7 mouse cellular contexts compared by ENCODE assay signal in genomic region chr4:147467207-147467606, GRCm38 (mm10). TPM values are rescaled to one million over a fixed set of nuclear protein-coding genes. Genes with fewer than 3 reads are reported as not detected.
A peak's percentile ranks its signal among the peaks of the same experiment; 100 is the strongest.
DNase-seq lines count a peak whose midpoint lies in the region; ATAC-seq and TF ChIP-seq lines count a peak whose summit lies in the region.
"Not testable (repeated sequence)": the region's sequence is repeated elsewhere in the genome, so short reads cannot be mapped to it uniquely, and the experiment has no call there.
"Had no signal": no experiment of that assay in that cellular context is flagged by ENCODE, and none has a peak within 500 bp of the region (broad histone marks: within the 10 kb centered on the region; RNA-seq: fewer than 3 reads in every experiment).

No protein-coding gene starts in this region.

- not testable (repeated sequence) for H3K27ac ChIP-seq in hindbrain, embryonic 11.5 days (ENCODE audit: low read depth, low read length); hindbrain, embryonic 13.5 days; limb, embryonic 11.5 days (replicated peaks; ENCODE audit: low read depth, low read length)

- 0 out of 2 replicates have a peak overlapping the region, but pooled peaks have one; percentile 13 for H3K4me3 ChIP-seq in E14TG2a.4 (replicated peaks; ENCODE audit: low read length)
- H3K4me3 ChIP-seq in hindbrain, embryonic 11.5 days (ENCODE audit: low read depth, low read length); hindbrain, embryonic 13.5 days; limb, embryonic 11.5 days (ENCODE audit: low read depth, low read length): not testable (repeated sequence)

- peaks cover 94% of the 10 kb centered on the region for H3K9me3 ChIP-seq in E14TG2a.4 (ENCODE audit: low read length)
- H3K9me3 ChIP-seq in hindbrain, embryonic 11.5 days (ENCODE audit: control insufficient read depth, low read length) = peaks cover 17% of the 10 kb centered on the region
- peaks cover 70% of the 10 kb centered on the region for H3K9me3 ChIP-seq in hindbrain, embryonic 13.5 days
- peaks cover 18% of the 10 kb centered on the region for H3K9me3 ChIP-seq in limb, embryonic 11.5 days (ENCODE audit: control insufficient read depth, low read length)

- DNase-seq in heart, adult 11 months = peak; percentile 77
- DNase-seq in hindbrain, embryonic 11.5 days (ENCODE audit: low spot score); limb, embryonic 11.5 days (ENCODE audit: low spot score): not testable (repeated sequence)

- H3K36me3 ChIP-seq in E14TG2a.4 (ENCODE audit: insufficient read depth, low read length); hindbrain, embryonic 11.5 days (ENCODE audit: control insufficient read depth, insufficient read depth, low read length); limb, embryonic 11.5 days (ENCODE audit: control insufficient read depth, insufficient read depth, low read length): not testable (repeated sequence)
- peaks cover 15% of the 10 kb centered on the region for H3K36me3 ChIP-seq in hindbrain, embryonic 13.5 days

- 92% methylated on average over 7 of the region's 7 CpGs for WGBS in hindbrain, embryonic 11.5 days
- 93% methylated on average over 7 of the region's 7 CpGs for WGBS in hindbrain, embryonic 13.5 days
- 93% methylated on average over 7 of the region's 7 CpGs for WGBS in limb, embryonic 11.5 days

- H3K4me1 ChIP-seq in E14TG2a.4 (replicated peaks; ENCODE audit: low read depth, low read length); hindbrain, embryonic 11.5 days (replicated peaks; ENCODE audit: control insufficient read depth, insufficient read depth, low read length); hindbrain, embryonic 13.5 days (replicated peaks); limb, embryonic 11.5 days (ENCODE audit: control insufficient read depth, insufficient read depth, low read length): not testable (repeated sequence)

- ATAC-seq in hindbrain, embryonic 11.5 days (ENCODE audit: low FRiP score) = peak; percentile 47
- ATAC-seq in hindbrain, embryonic 13.5 days (ENCODE audit: low FRiP score) = peak; percentile 46; the same call in 1 of the 2 replicates
- peak; percentile 65; the same call in 1 of the 2 replicates for ATAC-seq in limb, embryonic 11.5 days (ENCODE audit: insufficient number of reproducible peaks, low FRiP score, low TSS enrichment, low read depth)
- 0 out of 2 replicates have a peak, but pooled peaks have one; percentile 3 for ATAC-seq in neutrophil, adult 5-6 weeks (ENCODE audit: extremely low read depth, insufficient number of reproducible peaks, low FRiP score, poor library complexity, severe bottlenecking)

- H3K27me3 ChIP-seq in E14TG2a.4 (ENCODE audit: insufficient read depth, low read length); hindbrain, embryonic 11.5 days (ENCODE audit: control insufficient read depth, insufficient read depth, low read length); hindbrain, embryonic 13.5 days; limb, embryonic 11.5 days (ENCODE audit: control insufficient read depth, insufficient read depth, low read length): not testable (repeated sequence)

- not testable (repeated sequence) for H3K9ac ChIP-seq in hindbrain, embryonic 11.5 days (ENCODE audit: low read depth, low read length); hindbrain, embryonic 13.5 days; limb, embryonic 11.5 days (ENCODE audit: low read length)

- H3K4me2 ChIP-seq in hindbrain, embryonic 11.5 days (replicated peaks; ENCODE audit: low read depth, low read length); hindbrain, embryonic 13.5 days; limb, embryonic 11.5 days (ENCODE audit: low read depth, severe bottlenecking): not testable (repeated sequence)

- not testable (repeated sequence) for TF ChIP-seq CTCF in E14TG2a.4 (conservative IDR thresholded peaks at IDR 0.05; ENCODE audit: low read length)

RNA-seq across cellular contexts. Expression of gene Zfp982, which starts 25.0 kb away (rescaled TPM):
- polyA plus RNA-seq in hindbrain, embryonic 11.5 days (2014; fragmentation: Nextera tagmentation; extraction: Ambion mirVana) = 6.5 and 8.1 TPM in 2 replicates
- polyA plus RNA-seq in hindbrain, embryonic 13.5 days (2015; fragmentation: Nextera tagmentation; extraction: Ambion mirVana) = 3.4 and 4.8 TPM in 2 replicates
- 8.2 and 13.3 TPM in 2 replicates for polyA plus RNA-seq in limb, embryonic 11.5 days (2014; fragmentation: Nextera tagmentation; extraction: Ambion mirVana)
- total RNA-seq in neutrophil, adult 5-6 weeks (2017) = not detected in 2 replicates
- polyA plus RNA-seq: adrenal gland, adult 2 months had no signal

Comparison
In these comparisons a context has a peak if more than half of its experiments do, and no peak if none do; other contexts are left out.
1. ATAC-seq: peak in every context shown above with its lines; median percentile 65 in limb, embryonic 11.5 days; 47 in hindbrain, embryonic 11.5 days; 46 in hindbrain, embryonic 13.5 days; 3 in neutrophil, adult 5-6 weeks.